Mouse (Mus musculus) forebrain, embryonic 14.5 days (tissue): ENCODE data around the gene Hes3. TPM values are rescaled to one million over a fixed set of nuclear protein-coding genes. Genes with fewer than 3 reads are reported as not detected.

Source experiments
- ATAC-seq: fragments of 200-750 bp; cut with Nextera tagmentation; 2 replicates; pipeline ENCODE4 v1.8.0; 2017; ENCODE audit warnings: mild to moderate bottlenecking, moderate library complexity
- DNase-seq: peaks from one replicate; pipeline ENCODE4 v3.0.0-alpha.2; 2015; ENCODE audit warnings: low spot score
- H3K27ac ChIP-seq: fragments of 300-500 bp; sonication (generic); 2 replicates; pipeline ENCODE4 v1.5.1; 2014; ENCODE audit warnings: low read depth, mild to moderate bottlenecking, control low read depth, low read length, moderate library complexity
- H3K27me3 ChIP-seq: fragments of 300-500 bp; sonication (generic); replicated peaks from 2 replicates; pipeline ENCODE4 v1.6.1; 2014; ENCODE audit warnings: low read length, control low read depth, mixed read lengths; ENCODE audit not compliant: control insufficient read depth, insufficient read depth
- H3K36me3 ChIP-seq: fragments of 300-500 bp; sonication (generic); 2 replicates; pipeline ENCODE4 v1.6.1; 2014; ENCODE audit warnings: low read length, control low read depth; ENCODE audit not compliant: control insufficient read depth, insufficient read depth
- H3K4me1 ChIP-seq: fragments of 300-500 bp; sonication (generic); 2 replicates; pipeline ENCODE4 v1.6.1; 2014; ENCODE audit warnings: antibody characterized with exemption, low read length, control low read depth; ENCODE audit not compliant: control insufficient read depth, insufficient read depth
- H3K4me2 ChIP-seq: fragments of 300-500 bp; sonication (generic); 2 replicates; pipeline ENCODE4 v1.6.1; 2014; ENCODE audit warnings: mild to moderate bottlenecking, control low read depth, low read length
- H3K4me3 ChIP-seq: fragments of 300-500 bp; sonication (generic); 2 replicates; pipeline ENCODE4 v1.5.1; 2014; ENCODE audit warnings: low read depth, low read length, control low read depth
- H3K9ac ChIP-seq: fragments of 300-500 bp; sonication (generic); 2 replicates; pipeline ENCODE4 v1.6.1; 2014; ENCODE audit warnings: mild to moderate bottlenecking, low read length, control low read depth, moderate library complexity
- H3K9me3 ChIP-seq: fragments of 300-500 bp; sonication (generic); replicated peaks from 2 replicates; pipeline ENCODE4 v1.6.1; 2016; ENCODE audit warnings: low read length, control low read depth, mixed read lengths; ENCODE audit not compliant: control insufficient read depth
- WGBS: fragments of 180-500 bp; shearing (Covaris S2); extraction: QIAGEN DNeasy Blood & Tissue Kit; methylation state at CpG from one replicate; pipeline ENCODE4 v1.1.7; 2014; 5-methylcytosine and 5-hydroxymethylcytosine counted together
- polyA plus RNA-seq: library from polyadenylated mRNA; unstranded; fragments of >200 nt; fragmentation: Nextera tagmentation; extraction: Ambion mirVana; gene quantifications from 2 replicates; pipeline ENCODE4 v1.2.1, GENCODE M21; 2014

Hes3 gene
- polyA plus RNA-seq, 1 experiment from 2014 or later = not detected

GRCm38 (mm10) chr4:152271334-152271733 is 20.1 kb downstream of the Hes3 start:
- Histone ChIP-seq H3K27me3 (peaks cover 25% of the 10 kb centered on the region), H3K27ac (no peak overlapping the region), H3K9me3 (no peaks in the 10 kb centered on the region), H3K4me3 (no peak overlapping the region), H3K4me1 (peaks cover 10% of the 10 kb centered on the region; the same call in 1 of the 2 replicates), H3K4me2 (no peak overlapping the region), H3K9ac (no peak overlapping the region), H3K36me3 (no peaks in the 10 kb centered on the region)
- ATAC-seq (no peak), DNase-seq (no peak)
- WGBS = 88% methylated on average over 11 of the region's 11 CpGs

GRCm38 (mm10) chr4:152270599-152270998 is 20.9 kb downstream of the Hes3 start:
- Histone ChIP-seq H3K9me3 (no peaks in the 10 kb centered on the region), H3K27me3 (peaks cover 19% of the 10 kb centered on the region), H3K4me2 (no peak overlapping the region), H3K4me3 (no peak overlapping the region), H3K4me1 (peaks cover 10% of the 10 kb centered on the region; the same call in 1 of the 2 replicates), H3K9ac (no peak overlapping the region), H3K27ac (no peak overlapping the region), H3K36me3 (no peaks in the 10 kb centered on the region)
- DNase-seq = no peak
- ATAC-seq = no peak
- WGBS = 81% methylated on average over 9 of the region's 9 CpGs

GRCm38 (mm10) chr4:152269967-152270366 is 21.5 kb downstream of the Hes3 start:
- H3K4me2 ChIP-seq = no peak overlapping the region
- ATAC-seq = no peak
- H3K4me1 ChIP-seq = peaks cover 10% of the 10 kb centered on the region; the same call in 1 of the 2 replicates
- H3K27ac ChIP-seq = no peak overlapping the region
- no peak overlapping the region for H3K4me3 ChIP-seq
- no peak for DNase-seq
- 86% methylated on average over 13 of the region's 13 CpGs for WGBS
- no peaks in the 10 kb centered on the region for H3K36me3 ChIP-seq
- no peak overlapping the region for H3K9ac ChIP-seq
- no peaks in the 10 kb centered on the region for H3K9me3 ChIP-seq
- H3K27me3 ChIP-seq = peaks cover 13% of the 10 kb centered on the region; the same call in 1 of the 2 replicates

- H3K4me1 ChIP-seq = 0 out of 2 replicates have a peak, but pooled peaks cover 3% of the 10 kb centered on the region
- H3K4me2 ChIP-seq = no peak overlapping the region
- no peak overlapping the region for H3K9ac ChIP-seq
- H3K36me3 ChIP-seq = no peaks in the 10 kb centered on the region
- peak; percentile 65; the same call in 1 of the 2 replicates for ATAC-seq
- WGBS = 74% methylated on average over 13 of the region's 13 CpGs
- no peaks in the 10 kb centered on the region for H3K9me3 ChIP-seq
- DNase-seq = peak; percentile 59
- no peak overlapping the region for H3K4me3 ChIP-seq
- H3K27ac ChIP-seq = no peak overlapping the region; the same call in 1 of the 2 replicates
- no peaks in the 10 kb centered on the region for H3K27me3 ChIP-seq
These were observed 23.6 kb downstream of the Hes3 start for GRCm38 (mm10) chr4:152267748-152268369.

- DNase-seq = peak; percentile 43
- Histone ChIP-seq H3K9ac (no peak overlapping the region), H3K4me2 (no peak overlapping the region), H3K27ac (no peak overlapping the region), H3K4me1 (0 out of 2 replicates have a peak, but pooled peaks cover 3% of the 10 kb centered on the region), H3K4me3 (no peak overlapping the region), H3K27me3 (no peaks in the 10 kb centered on the region), H3K36me3 (no peaks in the 10 kb centered on the region), H3K9me3 (no peaks in the 10 kb centered on the region)
- 58% methylated on average over 10 of the region's 10 CpGs for WGBS
- no peak for ATAC-seq
These were observed 25.1 kb downstream of the Hes3 start for GRCm38 (mm10) chr4:152266236-152266895.

GRCm38 (mm10) chr4:152265791-152266190 is 25.7 kb downstream of the Hes3 start:
- Histone ChIP-seq H3K9me3 (no peaks in the 10 kb centered on the region), H3K9ac (no peak overlapping the region), H3K4me2 (no peak overlapping the region), H3K27ac (no peak overlapping the region), H3K36me3 (no peaks in the 10 kb centered on the region), H3K4me3 (no peak overlapping the region), H3K27me3 (no peaks in the 10 kb centered on the region), H3K4me1 (0 out of 2 replicates have a peak, but pooled peaks cover 3% of the 10 kb centered on the region)
- no peak for DNase-seq
- ATAC-seq = no peak
- 44% methylated on average over 5 of the region's 5 CpGs for WGBS

GRCm38 (mm10) chr4:152264867-152265568 is 26.4 kb downstream of the Hes3 start:
- Histone ChIP-seq H3K9ac (no peak overlapping the region), H3K9me3 (no peaks in the 10 kb centered on the region), H3K27me3 (no peaks in the 10 kb centered on the region), H3K4me1 (0 out of 2 replicates have a peak, but pooled peaks cover 3% of the 10 kb centered on the region), H3K27ac (no peak overlapping the region), H3K36me3 (no peaks in the 10 kb centered on the region), H3K4me3 (no peak overlapping the region), H3K4me2 (no peak overlapping the region)
- no peak for ATAC-seq
- 90% methylated on average over 9 of the region's 9 CpGs for WGBS
- no peak for DNase-seq

- H3K27me3 ChIP-seq = no peaks in the 10 kb centered on the region
- H3K4me3 ChIP-seq = no peak overlapping the region
- H3K27ac ChIP-seq = no peak overlapping the region
- H3K4me2 ChIP-seq = no peak overlapping the region
- H3K9ac ChIP-seq = no peak overlapping the region
- H3K4me1 ChIP-seq = 0 out of 2 replicates have a peak, but pooled peaks cover 3% of the 10 kb centered on the region
- no peak for ATAC-seq
- DNase-seq = no peak
- 55% methylated on average over 4 of the region's 4 CpGs for WGBS
- no peaks in the 10 kb centered on the region for H3K9me3 ChIP-seq
- no peaks in the 10 kb centered on the region for H3K36me3 ChIP-seq
These were observed 27.3 kb downstream of the Hes3 start for GRCm38 (mm10) chr4:152264177-152264530.
